Mouse (Mus musculus) adrenal gland, postnatal 36 days (tissue): ENCODE data around the gene Clic3. TPM values are rescaled to one million over a fixed set of nuclear protein-coding genes. Genes with fewer than 3 reads are reported as not detected.

Experiments used
- DNase-seq, 2 experiments: peaks; one replicate each; pipeline ENCODE4 v3.0.0; 2021; ENCODE audit warnings: mixed read lengths in 1 of 2
- total RNA-seq, 2 experiments: library from RNA; stranded (reverse); gene quantifications; 2 replicates each; pipeline ENCODE4 v1.2.3; 2021

Clic3 gene
- total RNA-seq, 2 experiments from 2014 or later, result not detected

DNA sequence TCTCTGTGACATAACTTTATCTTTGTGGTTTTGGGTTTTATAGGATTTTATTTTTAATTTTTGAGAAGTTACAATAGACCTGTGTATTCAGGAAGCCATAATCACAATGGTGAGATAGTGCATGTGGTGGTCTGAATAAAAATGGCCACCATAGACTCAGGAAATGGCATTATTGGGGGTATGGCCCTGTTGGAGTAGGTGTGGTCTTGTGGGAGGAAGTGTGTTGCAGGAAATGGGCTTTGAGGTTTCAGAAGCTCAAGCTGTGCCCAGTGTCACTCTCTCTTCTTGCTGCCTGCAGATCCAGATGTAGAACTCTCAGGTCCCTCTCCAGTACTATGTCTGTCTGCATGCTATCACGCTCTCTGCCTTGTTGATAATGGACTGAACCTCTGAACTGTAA is 23.9 kb downstream of the Clic3 start:
- no peak for DNase-seq

DNA sequence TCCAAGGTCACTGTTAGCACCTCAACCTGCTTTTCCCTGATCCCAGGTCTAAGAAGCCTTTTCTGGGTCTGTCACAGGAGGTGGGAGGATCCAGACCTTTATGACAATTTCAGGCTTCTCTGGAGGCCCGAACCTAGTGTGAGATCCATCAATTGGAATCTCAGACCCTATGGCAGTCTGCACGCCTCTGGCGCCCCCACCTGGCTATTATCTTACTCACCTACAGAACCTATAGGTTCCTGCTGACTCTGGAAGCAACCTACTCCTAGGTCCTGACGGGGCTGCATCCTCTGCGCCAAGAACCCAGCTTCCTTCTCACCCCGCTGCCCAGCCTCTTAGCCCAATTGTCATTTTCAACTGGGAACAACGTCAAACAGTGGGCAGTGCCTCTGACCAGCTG is 26.3 kb downstream of the Clic3 start:
- peak; percentile 59 to 68 for DNase-seq

- DNase-seq, result no peak
These were observed 28.4 kb downstream of the Clic3 start for GRCm38 (mm10) chr2:25484901-25485647.

DNA sequence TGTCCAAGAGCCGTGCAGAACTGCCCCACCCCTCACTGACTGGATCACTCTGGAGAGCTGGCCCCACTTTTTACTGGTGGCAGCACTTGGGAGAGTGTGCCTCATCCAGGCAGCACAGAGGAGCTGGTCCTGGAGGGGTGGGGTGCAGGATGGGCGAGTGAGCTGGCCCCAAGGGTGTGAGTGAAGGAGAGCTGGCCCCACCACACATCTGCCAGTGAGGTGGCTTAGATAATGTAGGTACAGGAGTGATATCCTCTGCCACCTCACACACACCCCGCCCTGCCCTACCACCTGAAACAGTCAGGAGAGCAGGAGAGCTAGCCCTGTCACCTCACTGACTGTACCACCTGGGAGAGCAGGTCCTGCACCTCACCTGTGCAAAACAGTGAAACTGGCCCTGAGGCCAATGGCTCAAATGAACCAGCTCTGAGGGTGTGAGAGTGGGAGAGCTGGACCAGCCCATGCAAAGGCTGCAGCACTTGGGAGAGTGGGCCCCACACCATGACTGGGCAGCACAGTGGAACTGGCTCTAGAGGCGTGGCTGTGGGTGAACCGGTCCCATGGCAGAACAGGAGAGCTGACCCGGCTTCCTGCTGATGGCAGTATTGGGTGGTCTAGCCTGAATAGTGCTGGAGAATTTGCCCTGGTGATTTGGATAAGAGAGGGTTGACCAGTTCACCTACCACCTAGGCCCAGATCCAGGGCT is 31.5 kb downstream of the Clic3 start:
- DNase-seq, result no peak

DNA sequence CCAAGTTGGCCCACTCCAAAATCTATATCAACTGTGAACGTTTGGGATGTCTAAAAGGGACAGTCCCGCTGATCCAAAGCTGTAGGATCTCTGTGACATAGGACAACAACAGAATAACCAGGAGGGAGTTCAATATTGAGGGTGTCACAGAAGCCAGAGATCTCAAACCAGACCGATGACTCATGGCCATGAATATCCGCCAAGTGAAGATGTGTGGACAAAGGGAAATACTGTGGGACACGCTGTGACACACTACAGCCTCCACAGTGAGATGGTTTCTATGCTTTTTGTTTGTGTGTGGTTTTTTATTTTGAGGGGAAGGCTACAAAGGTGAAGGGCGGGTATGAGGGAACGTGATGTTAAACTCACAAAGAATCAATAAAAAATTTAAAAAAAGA is 32.0 kb downstream of the Clic3 start:
- peak; percentile 71 to 75 for DNase-seq

DNA sequence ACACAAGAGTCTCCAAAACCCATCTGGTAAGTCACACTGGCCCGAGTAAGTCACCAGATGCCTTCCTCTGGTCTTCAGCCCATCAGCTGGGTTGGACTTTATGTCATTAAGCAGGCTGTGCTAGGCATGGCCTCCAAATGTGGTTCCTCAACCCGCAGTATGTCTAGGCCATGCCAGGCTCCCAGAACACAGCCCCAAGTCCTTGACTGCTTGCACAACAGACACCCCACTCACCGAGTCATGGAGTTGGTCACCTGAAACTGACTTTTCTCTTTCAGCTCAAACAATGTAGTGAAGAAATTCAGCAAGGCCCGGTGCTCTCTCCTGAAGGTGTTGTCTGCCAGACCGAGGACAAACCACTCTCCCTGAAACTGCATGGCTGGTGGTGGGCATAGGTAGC is 36.4 kb downstream of the Clic3 start:
- DNase-seq, result no peak

DNA sequence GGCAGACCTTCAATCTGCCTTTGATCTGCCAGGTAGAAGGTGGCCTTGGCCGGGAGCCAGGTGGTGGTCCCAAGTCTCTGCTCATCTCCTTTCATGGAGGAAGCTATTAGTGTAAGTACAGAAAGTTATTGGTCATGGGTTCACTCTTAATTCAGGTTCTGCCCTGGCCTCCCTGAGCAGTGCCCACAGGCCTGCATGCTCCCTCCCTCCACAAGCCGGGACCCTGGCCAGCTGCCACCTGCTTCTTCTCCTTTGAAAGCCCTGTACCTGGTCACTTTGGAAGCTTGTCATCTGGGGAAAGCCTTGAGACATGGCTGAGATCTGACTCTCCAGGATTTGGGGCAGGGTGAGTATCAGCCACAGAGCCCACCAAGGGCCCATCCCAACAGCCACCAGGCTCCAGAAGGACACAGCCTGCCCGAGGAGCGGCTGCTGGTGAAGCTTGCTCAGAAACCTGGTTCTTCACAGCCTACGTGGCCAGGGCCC is 36.9 kb downstream of the Clic3 start, which contains the start of gene Lcn12:
Gene Lcn12 (minus strand): TSS at position 436 of the 486 bp plus-strand sequence.
- no peak for DNase-seq

DNA sequence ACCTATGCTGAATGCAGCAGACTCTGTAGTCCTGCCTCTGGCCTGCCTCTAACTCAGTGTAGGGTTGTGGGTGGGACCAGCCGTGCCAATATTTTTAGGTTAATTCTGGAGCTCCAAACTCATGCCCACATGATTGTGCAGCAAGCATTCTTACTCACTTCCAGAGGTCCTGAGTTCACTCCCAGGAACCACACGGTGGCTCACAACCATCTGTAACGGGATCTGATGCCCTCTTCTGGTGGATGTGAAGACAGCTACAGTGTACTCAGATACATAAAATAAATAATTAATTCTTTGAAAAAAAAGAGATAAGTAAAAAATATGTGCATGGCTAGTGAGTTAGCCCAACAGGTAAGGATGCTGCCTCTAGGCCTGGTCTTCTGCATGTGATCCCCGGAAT is 39.8 kb downstream of the Clic3 start:
- no peak for DNase-seq

DNA sequence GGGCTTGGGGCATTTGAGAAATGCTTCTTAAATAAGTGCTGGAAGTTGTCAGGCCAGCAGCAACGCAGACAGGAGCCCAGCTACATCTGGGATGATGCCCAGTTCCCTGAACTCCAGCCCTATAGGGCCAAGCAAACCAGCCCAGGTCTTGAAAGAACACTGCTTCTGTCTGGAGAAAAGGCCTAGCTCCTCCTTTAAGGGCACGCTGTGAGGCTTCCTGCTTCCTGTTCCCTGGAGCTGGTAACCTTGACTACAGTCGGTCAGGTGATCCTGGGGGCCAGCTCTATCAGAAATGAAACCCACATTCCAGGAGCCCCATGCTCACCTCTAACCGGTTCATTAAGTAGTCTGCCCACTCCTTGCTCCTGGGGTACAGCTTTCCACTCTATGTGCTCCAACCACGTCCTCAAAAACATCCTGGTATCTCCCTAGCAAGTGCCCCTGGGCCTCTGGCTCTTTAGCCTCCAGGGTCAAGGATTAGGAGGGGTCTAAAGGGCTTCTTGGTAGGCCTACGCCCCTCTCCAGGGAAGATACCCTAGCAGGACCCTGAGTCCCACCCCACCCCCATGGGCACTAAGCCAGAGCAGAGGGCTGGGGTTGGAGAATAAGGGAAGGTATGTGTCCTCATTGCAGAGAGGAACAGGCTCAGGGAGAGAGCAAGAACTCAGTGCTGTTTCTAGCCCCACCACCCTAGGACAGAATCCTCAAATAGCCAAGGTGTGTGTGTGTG is 41.4 kb downstream of the Clic3 start:
- DNase-seq, result no peak

GRCm38 (mm10) chr2:25498622-25499478 is 42.2 kb downstream of the Clic3 start:
- DNase-seq, result peak in 1 of 2 experiments; percentile 20

GRCm38 (mm10) chr2:25500071-25500575 is 43.5 kb downstream of the Clic3 start:
- DNase-seq, result no peak

- DNase-seq, result peak; percentile 89
These were observed 44.2 kb downstream of the Clic3 start, which contains the start of gene Fbxw5 for GRCm38 (mm10) chr2:25500576-25501405. Fbxw5 (plus strand) TSS chr2:25500750.

DNA sequence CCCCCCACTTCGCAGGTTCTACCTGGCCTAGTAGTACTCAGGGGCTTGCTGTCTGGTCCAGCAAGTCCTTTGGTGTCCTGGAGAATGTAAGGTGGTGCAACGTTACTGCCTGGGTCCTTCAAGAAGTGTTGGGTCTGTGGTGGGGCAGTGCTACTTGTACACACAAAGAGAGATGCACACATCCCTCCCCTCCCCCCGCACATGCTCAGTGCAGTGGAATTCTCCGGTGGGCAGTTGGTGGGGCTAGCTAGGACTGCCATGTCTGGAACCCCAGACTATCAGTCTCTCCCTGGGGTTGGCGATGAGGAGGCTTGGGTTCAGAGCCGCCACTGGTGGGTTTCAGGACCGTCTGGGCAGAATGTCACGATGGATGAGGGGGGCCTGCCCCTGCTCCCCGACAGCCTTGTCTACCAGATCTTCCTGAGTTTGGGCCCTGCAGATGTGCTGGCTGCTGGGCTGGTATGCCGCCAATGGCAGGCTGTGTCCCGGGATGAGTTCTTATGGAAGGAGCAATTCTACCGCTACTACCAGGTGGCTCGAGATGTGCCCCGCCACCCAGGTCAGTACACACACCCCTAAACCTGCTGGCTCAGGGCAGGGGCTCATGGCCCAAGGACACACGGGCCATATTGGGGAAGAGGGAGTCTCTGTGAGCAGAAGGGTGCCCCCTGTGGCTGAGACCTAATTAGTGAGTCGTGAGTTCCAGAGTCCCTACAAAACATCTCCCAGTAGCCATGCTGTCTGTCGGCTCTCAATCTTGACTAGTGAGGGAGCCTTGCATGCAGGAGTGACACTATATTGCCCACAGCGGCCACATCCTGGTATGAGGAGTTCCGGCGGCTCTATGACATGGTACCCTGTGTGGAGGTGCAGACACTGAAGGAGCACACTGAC is 45.2 kb downstream of the Clic3 start, which contains the start of gene C8g:
Gene C8g (minus strand): TSS at position 127 of the 894 bp plus-strand sequence.
- no peak for DNase-seq

- DNase-seq, result no peak
These were observed 46.1 kb downstream of the Clic3 start for GRCm38 (mm10) chr2:25502726-25503125.

DNA sequence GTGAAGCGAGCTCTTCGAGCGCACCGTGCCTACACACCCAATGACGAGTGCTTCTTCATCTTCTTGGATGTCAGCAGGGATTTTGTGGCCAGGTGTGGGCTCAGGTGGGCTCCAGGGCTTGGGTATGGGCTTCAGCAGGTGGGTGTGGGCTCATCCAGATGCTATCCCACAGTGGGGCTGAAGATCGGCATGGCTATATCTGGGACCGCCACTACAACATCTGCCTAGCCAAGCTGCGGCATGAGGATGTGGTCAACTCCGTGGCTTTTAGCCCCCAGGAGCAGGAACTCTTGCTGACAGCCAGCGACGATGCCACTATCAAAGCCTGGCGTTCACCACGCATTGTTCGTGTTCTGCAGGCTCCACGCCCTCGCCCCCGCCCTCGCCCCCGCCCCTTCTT is 47.9 kb downstream of the Clic3 start:
- DNase-seq, result no peak

- no peak for DNase-seq
These were observed 48.4 kb downstream of the Clic3 start for GRCm38 (mm10) chr2:25505000-25505399.

GRCm38 (mm10) chr2:25505860-25506259 is 49.2 kb downstream of the Clic3 start:
- DNase-seq, result no peak

DNA sequence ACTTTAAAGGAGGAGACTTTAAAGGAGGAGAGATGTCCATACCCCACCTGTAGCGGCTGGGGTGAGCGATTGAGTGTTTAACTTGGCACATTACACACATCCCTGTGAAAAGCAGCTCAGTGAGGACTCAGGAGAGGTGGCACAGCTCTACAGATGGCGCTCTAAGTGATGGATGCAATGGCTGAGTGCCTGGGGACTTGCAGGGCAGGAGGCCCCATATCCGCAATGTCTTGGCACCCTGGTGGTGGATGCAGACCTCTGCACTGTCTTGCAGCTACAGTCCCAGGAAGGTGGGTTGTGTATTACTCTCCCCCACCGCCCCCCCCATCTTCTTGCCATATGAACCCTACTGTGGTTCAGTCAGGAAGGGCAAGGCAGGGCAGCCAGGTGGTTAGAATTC is 50.3 kb downstream of the Clic3 start:
- DNase-seq, result peak in 1 of 2 experiments; percentile 44
